Mouse (Mus musculus) right cerebral cortex, postnatal 36 days (tissue): ENCODE results near the gene Ctxn2.

Source experiments
- DNase-seq, 2 experiments: peaks; one replicate each; pipeline ENCODE4 v3.0.0; 2022; ENCODE audit warnings: low spot score in 2 of 2, mixed read lengths in 1 of 2

Ctxn2 gene

GRCm38 (mm10) chr2:125196771-125197170 is 60.3 kb downstream of the Ctxn2 start:
- DNase-seq = no peak
